Mouse (Mus musculus) small intestine, adult 2 months (tissue): ENCODE results near the gene Zfp39.

Experiments
- CTCF ChIP-seq: fragments of 200-500 bp; IDR thresholded peaks from 2 replicates; pipeline ENCODE4 v1.5.1; 2012; ENCODE audit warnings: low read depth, mild to moderate bottlenecking, control low read depth, inconsistent platforms, low read length, moderate library complexity, mixed read lengths; ENCODE audit not compliant: insufficient replicate concordance, insufficient read length; ENCODE audit errors: extremely low read depth
- POLR2A ChIP-seq: fragments of 200-500 bp; IDR thresholded peaks from 2 replicates; pipeline ENCODE4 v1.6.1; 2012; ENCODE audit warnings: low read depth, mild to moderate bottlenecking, control low read depth, inconsistent platforms, low read length, moderate library complexity

DNA sequence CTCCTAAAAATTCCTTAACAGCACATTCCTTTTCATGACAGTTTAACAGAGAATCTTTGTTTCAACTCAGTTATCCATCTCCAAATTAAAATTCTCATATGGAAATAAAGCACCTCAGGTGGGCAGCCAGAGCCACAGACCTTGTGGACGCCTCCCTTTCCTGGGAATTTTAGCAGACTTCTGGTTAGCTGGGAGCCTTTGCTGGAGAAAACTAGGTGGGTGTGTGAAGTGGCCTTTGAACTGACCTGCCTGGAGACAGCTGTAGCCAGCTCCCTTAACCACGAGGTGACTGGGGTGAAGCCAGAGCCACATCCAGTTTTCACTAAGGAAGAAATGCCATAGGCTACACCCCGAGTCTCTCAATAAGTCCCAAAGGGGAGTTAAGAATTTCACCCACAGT, 25.6 kb upstream of the Zfp39 start:
- TF ChIP-seq POLR2A (no peak), CTCF (no peak)
